Mouse (Mus musculus) 3T3-L1 (cell line): ENCODE results near the gene Ncan.

Experiments
- DNase-seq: peaks from one replicate; pipeline ENCODE4 v3.0.0-alpha.2; 2015; ENCODE audit warnings: low read depth, low spot score

Ncan gene

GRCm38 (mm10) chr8:70120667-70121066 lies at the start of gene Ncan:
Gene Ncan, minus strand, starts transcription at chr8:70120873.
- no peak for DNase-seq

GRCm38 (mm10) chr8:70170116-70170515 lies 49.4 kb upstream of the Ncan start:
- DNase-seq: no peak

DNA sequence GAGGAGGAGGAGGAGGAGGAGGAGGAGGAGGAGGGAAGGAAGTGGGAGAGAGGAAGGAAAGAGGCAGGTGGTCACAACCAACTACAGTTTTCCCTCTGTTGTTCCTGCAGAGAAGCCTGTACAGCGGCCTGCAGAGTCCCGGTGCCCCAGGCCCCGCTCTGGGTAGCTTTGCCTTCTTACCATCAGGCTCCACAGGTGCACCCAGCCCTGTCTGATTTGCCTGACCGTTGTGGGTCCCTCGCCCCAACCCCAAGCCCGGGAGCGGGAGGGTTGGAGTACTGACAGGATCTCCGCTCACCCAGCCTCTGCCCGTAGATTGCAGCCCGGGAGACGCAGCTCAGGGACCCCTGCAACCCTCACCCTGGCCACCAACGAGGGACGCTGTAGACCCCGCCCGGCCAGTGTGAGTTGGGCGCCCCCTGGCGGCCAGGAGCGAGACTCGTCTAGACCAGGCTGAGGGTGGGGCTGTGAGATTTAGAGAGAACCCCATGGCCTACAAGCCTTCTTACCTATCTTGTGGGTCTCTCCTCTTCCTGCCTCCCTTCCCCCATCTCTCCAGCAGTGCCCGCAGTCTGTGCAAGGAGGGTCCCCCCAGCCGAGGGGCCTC lies 45.9 kb upstream of the Ncan start:
- DNase-seq: peak; percentile 68

DNA sequence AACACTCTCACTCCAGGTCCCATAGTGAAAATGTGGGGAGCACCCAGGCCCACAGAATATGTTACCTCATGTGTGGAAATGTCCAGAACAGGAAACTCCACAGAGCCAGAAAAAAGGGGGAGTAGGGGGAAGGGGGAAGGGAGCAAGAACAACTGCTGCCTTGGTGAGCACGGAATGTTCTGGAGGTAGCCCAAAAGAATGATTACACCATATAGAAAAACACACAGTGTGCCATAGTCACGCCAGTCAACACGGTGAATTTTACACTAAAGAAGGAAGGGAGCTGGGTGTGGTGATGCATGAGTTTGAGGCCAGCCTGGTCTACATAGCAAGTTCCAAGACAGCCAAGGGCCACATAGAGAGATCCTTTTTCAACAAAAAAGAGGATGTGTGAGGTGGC lies 42.6 kb upstream of the Ncan start:
- no peak for DNase-seq

DNA sequence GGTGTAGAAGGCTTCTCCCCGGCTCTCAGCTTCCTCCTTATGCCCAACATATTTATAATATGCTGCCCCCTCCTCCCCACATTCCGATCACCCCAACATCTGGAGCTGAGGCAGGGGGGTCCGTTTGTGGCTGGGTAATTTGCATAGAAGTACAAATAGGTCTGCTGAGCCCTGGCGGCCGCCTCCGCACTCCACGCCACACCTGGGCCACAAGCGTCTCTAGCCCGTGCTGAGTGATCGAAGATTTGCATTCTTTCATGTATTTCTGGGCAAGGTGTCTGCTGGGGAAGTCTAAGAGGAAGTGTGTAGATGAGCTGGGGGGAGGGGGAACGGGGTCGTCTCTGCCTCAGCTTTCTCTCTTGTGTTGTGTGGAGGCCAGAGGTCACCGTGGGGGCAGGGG lies 39.3 kb upstream of the Ncan start:
- DNase-seq: no peak

- no peak for DNase-seq
Measured at GRCm38 (mm10) chr8:70159211-70159610, 38.5 kb upstream of the Ncan start.

- peak; percentile 69 for DNase-seq
Measured at GRCm38 (mm10) chr8:70158069-70158853, 37.6 kb upstream of the Ncan start.

- no peak for DNase-seq
Measured at GRCm38 (mm10) chr8:70157240-70157800, 36.6 kb upstream of the Ncan start.

- peak; percentile 70 for DNase-seq
Measured at GRCm38 (mm10) chr8:70152537-70153257, 32.0 kb upstream of the Ncan start.

GRCm38 (mm10) chr8:70150158-70150557 lies 29.5 kb upstream of the Ncan start:
- no peak for DNase-seq

- no peak for DNase-seq
Measured at GRCm38 (mm10) chr8:70147678-70148607, 27.3 kb upstream of the Ncan start.

- DNase-seq: peak; percentile 74
Measured at GRCm38 (mm10) chr8:70139981-70140380, 19.3 kb upstream of the Ncan start.

DNA sequence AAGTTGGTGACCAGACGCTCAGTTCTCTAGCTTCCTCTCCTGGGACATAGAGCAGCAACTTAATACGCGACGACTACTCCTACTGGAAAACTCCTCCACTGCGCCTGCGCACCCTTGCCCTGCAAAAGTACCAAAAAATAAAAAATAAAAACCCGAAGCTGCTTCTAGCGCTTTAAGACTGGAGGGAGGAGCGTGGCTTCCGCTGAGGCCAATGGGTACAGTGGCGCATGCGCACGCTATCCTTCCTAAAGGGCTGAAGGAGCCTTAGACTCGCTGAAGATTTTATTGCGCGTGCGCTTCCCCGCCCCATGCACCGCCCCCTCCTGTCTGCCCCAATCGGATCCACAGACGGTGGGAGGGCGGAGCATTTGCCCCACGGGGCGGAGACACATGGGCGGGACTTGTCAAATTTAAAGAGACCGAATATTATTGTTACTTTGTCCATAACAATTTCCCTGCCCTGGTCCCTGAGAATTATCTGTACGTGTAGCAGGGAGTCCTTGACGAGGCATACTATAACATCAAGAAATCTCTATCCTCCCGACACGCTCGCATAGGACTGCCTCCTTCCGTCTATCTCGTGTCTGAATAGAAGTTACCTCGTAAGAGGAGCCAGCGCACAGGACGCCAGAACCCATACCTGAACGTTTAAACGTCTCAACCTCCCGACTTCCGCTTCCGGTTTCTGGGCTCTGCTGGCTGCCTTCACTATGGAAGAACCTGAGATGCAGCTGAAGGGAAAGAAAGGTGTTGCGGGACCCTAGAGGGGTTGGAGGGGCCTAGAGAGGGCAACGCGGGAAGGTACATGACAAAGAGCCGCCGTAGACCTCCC lies 18.6 kb upstream of the Ncan start, which contains the start of the genes Rfxank, Borcs8 and Mef2b:
TSS of gene Rfxank (minus strand) at position 129 of the 832 bp plus-strand sequence.
TSS of gene Borcs8 (plus strand) at position 474 of the 832 bp plus-strand sequence.
TSS of gene Mef2b (plus strand) at position 686 of the 832 bp plus-strand sequence.
- DNase-seq: peak; percentile 100

- no peak for DNase-seq
Measured at GRCm38 (mm10) chr8:70137890-70138289, 17.2 kb upstream of the Ncan start.

- DNase-seq: no peak
Measured at GRCm38 (mm10) chr8:70136591-70136990, 15.9 kb upstream of the Ncan start.

DNA sequence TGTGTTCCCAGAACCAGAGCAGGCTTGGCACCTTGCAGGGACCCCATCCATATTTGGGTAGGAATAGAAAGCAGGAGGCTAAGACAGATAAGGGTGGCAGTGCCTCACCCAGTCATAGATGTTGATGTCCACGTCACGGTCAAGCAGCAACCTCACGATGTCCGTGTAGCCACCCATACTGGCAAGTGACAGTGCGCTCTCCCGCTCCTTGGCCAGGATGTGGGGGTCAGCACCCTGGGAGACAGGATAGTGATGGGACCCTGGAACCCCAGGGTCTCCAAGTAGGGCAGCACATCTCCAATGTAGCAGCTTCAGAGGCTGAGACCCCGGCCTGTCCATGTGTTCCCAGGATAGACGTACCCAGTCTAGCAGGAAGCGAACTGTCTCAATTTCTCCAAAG lies 14.3 kb upstream of the Ncan start:
- no peak for DNase-seq

- DNase-seq: no peak
Measured at GRCm38 (mm10) chr8:70134086-70134485, 13.4 kb upstream of the Ncan start.

DNA sequence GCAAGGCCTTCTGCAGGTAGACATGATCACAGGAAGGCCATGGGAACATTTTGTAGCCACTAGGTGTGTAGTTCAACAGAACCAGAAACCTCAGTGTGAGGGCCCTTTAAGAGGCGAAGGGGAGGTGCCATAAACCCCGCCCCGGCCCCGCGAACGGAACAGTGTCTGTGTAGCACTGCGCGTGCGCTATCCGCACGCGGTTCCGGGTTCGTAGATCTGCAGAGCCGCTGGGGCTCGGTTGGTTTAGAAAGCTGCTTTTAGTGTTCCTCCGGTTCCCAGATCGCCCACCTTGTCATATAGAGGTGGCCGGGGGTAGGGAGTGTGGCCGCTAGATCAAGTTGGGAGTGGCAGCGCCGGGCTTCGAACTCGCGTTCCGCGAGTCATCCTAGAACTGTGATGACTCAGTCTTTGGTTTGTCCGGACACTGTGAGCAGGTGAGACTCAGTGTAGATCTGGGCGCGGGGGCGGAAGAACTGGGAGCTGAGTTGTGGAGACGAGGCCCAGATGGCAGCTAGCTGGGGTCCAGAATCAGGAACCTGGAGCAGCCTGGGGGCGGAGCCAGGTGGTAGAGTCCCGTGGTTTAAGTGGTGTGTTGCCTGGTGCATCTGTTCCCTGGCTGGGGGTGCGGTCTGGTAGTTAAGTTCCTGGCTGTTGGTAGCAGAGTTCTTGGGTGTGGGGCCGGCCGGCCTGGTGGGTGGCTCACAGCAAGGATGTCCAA lies 10.7 kb upstream of the Ncan start, which contains the start of gene Nr2c2ap:
TSS of gene Nr2c2ap (plus strand) at position 168 of the 718 bp plus-strand sequence.
- DNase-seq: peak; percentile 95

GRCm38 (mm10) chr8:70130066-70130465 lies 9.4 kb upstream of the Ncan start:
- peak; percentile 58 for DNase-seq
